Mouse (Mus musculus): Measurements from ENCODE around the gene Serf2.
A peak's percentile ranks its signal among the peaks of the same experiment; 100 is the strongest.
"Not testable (repeated sequence)": the region's sequence is repeated elsewhere in the genome, so short reads cannot be mapped to it uniquely, and the experiment has no call there.

Gene Serf2

DNA sequence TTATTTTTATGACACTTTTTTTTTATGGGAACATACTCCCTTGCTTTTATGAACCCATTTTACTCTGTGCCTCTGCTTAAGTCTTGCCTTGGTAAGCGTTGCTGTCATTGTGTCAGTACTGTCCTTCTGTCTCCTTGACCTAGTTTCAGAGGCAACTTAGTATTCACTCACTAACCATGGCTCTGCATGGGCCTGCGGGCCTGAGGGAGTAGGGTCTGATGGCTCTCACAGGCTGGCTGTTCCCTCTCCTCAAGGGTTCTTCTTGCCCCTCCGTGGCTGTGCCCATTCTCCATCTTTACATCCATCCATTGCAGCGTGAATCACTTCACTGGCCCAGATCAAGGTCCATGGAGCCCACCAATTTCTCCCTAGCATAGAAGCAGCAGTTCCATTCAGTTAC is 2.5 kb upstream of the Serf2 start:
- DNase-seq (ENCODE audit: extremely low read depth, insufficient read length, low spot score) = no peak

DNA sequence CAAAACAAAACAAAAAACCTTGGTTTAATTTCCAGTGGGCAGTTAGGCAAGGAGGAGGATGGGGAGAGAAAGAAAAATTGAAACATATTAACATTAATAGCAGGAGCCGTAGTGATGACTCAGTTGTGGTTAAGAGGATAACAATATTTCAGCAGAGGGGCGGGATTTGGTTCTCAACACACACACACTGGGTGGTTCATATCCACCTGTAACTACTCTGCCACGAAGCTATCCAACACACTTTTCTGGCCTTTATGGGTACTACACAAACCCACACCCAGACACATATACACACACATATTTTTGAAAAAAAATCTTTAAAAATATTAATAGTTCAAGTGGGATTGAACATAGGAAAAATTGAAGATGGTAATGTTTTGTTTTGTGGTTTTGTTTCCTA is 2.0 kb upstream of the Serf2 start:
- no peak for DNase-seq (ENCODE audit: extremely low read depth, insufficient read length, low spot score)

GRCm38 (mm10) chr2:121448136-121448535 is 859 bp upstream of the Serf2 start:
- peak; percentile 37 for DNase-seq (ENCODE audit: extremely low read depth, insufficient read length, low spot score)

- DNase-seq (ENCODE audit: extremely low read depth, insufficient read length, low spot score) = no peak
Measured at GRCm38 (mm10) chr2:121449545-121450011, 583 bp downstream of the Serf2 start.

DNA sequence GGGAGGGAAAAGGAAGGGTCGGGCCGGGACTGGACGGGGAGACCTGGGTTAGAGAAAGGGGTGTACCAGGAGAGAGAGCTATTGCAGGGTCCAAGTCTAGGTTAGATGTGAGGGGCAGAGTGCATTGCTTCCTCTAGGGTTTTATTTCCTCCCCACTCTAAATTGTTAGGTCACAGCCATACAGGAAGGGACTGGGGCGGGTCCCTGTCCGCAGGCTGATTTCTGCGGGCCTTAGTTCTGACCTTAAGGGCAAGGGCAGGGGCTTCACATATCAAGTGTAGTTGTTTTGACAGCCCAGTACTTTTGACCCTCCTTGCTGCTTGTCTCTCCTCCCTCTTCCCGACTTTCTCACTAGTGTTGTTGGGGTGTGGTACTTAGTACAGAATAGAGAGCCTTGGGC is 1.1 kb downstream of the Serf2 start:
- DNase-seq (ENCODE audit: extremely low read depth, insufficient read length, low spot score) = peak; percentile 30

DNA sequence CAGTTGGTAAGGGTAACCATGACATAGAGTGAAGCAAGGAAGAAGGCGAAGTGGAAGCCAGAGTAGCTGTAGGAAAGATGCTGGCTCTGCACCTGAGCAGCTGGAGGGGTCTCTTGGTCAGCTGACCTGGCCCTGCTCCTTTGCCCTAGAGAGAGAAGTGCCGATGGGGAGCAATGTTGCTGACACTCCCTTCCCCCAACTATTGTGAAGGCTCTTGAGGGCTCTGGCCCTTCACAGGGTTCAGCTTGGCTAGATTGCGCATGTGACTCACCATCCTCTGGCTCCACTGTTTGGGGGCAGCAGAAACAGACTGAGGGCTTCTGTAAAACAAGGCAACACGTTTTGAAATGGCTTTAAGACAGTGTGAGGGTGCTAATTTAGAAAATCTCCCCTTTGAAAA is 3.4 kb downstream of the Serf2 start:
- DNase-seq (ENCODE audit: extremely low read depth, insufficient read length, low spot score) = no peak

DNA sequence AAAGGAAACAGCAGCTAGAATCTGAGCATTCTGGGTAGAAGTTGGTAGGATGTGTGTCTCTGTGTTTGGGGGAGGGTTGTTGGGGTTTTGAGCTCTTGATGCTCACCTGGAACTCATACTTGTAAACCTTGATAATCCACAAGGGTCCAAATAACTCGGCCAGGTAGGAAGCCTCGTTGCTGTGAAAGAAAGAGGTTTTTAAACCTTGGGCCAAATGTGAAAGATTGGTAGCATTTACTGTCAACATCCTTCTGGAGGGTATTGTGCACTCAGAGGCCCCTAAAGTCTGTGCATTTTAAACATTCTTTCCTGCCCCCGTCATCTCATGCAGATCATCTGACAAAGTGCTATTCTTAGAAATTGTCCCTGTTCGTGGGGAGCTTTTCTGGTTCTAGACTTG is 4.0 kb downstream of the Serf2 start, which contains the start of gene Hypk:
TSS of gene Hypk (plus strand) at position 301 of the 400 bp plus-strand sequence.
- DNase-seq (ENCODE audit: extremely low read depth, insufficient read length, low spot score) = no peak

DNA sequence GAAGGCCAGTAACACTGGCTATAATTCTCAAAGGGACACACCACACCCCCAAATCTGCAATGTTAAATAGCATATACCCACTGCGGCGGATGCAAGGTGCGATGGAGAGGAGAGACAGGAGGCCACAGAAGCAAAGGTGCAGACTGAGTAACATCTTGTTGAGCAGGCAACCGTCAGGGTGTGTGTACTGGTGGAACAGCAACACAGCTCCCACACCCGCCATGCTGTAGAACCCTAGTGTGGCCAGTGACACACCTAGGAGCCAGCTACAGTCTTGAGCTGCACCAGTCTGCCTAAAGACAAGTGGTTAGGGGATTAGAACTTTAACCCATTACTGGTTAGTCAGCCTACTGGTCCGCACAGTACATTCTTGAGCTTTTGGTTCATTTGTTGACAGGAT is 4.9 kb downstream of the Serf2 start:
- no peak for DNase-seq (ENCODE audit: extremely low read depth, insufficient read length, low spot score)

GRCm38 (mm10) chr2:121455534-121455933 is 6.5 kb downstream of the Serf2 start:
- DNase-seq (ENCODE audit: extremely low read depth, insufficient read length, low spot score) = no peak

GRCm38 (mm10) chr2:121456692-121457642 is 8.0 kb downstream of the Serf2 start, which contains the start of gene Serinc4:
Serinc4 (minus strand) TSS chr2:121456781.
- DNase-seq (ENCODE audit: extremely low read depth, insufficient read length, low spot score) = peak; percentile 84

- DNase-seq (ENCODE audit: extremely low read depth, insufficient read length, low spot score) = no peak
Measured at GRCm38 (mm10) chr2:121460071-121460470, 11.1 kb downstream of the Serf2 start.

- not testable (repeated sequence) for DNase-seq (ENCODE audit: extremely low read depth, insufficient read length, low spot score)
Measured at GRCm38 (mm10) chr2:121468982-121469381, 20.0 kb downstream of the Serf2 start.

DNA sequence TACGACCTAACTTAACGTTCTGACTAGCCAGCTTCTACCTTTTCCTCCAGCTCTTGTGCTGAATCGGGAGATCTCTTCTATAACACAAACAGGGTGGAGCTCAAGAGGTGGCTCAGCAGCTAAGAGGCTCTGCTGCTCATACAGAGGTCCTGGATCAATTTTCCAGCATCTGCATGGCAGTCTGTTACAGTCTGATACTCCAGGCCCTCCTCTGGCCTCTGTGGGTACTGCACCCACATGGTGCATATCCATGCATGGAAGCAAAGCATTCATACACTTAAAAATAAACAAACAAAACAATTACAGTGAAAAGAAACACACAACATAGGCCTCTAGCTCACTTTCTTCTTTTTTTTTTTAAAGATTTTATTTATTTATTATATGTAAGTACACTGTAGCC is 23.8 kb downstream of the Serf2 start:
- not testable (repeated sequence) for DNase-seq (ENCODE audit: extremely low read depth, insufficient read length, low spot score)

GRCm38 (mm10) chr2:121473301-121474179 is 24.5 kb downstream of the Serf2 start, which contains the start of gene Mfap1b:
Mfap1b (minus strand) TSS chr2:121474067.
- DNase-seq (ENCODE audit: extremely low read depth, insufficient read length, low spot score) = peak; percentile 74

DNA sequence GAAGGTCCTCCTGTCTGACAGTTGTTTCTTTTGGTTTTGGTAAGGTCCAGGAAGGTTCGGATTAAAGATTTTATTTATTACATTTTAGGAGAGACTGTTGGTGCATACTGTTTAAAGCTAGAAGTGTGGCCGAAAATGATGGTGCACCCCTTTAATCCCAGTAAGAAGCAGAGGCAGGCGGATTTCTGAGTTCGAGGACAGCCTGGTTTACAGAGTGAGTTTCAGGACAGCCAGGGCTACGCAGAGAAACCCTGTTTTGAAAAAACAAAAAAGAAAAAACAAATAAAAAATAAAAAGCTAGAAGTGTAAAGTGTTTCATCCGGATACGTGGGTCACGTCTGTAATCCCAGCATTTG is 25.2 kb downstream of the Serf2 start:
- DNase-seq (ENCODE audit: extremely low read depth, insufficient read length, low spot score) = no peak

- DNase-seq (ENCODE audit: extremely low read depth, insufficient read length, low spot score) = not testable (repeated sequence)
Measured at GRCm38 (mm10) chr2:121475306-121475705, 26.3 kb downstream of the Serf2 start.

DNA sequence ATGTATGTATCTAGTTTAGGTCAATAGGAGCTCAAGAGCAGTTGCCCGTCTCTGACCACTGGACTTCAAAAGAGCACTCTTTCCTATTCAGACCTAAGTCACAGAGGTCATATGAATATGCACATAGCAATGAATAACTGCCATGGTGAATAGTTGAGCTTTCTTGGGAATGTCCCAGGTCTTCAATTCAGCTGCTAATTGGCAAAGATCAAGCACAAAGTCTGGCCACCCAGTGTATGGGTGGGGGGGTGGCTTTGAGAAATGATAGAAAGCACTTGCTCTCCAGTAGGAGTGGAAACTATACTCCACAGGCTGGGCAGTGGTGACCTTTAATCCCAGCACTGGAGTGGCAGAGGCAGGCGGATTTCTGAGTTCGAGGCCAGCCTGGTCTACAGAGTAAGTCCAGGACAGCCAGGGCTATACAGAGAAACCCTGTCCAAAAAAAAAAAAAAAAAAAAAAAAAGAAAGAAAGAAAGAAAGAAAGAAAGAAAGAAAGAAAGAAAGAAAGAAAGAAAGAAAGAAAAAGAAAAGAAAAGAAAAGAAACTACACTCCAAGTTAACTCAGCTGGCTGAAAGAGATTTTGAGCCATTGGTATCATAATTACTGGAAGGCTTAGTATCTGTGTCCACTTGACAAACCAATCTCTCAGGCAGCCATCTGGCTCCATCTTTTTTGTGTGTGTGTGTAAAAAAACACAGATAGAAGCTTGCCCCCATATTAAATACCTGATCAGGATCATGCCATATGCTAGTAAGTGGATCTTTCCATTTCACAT is 28.7 kb downstream of the Serf2 start:
- DNase-seq (ENCODE audit: extremely low read depth, insufficient read length, low spot score) = no peak

GRCm38 (mm10) chr2:121480498-121480897 is 31.5 kb downstream of the Serf2 start:
- DNase-seq (ENCODE audit: extremely low read depth, insufficient read length, low spot score) = peak; percentile 41

GRCm38 (mm10) chr2:121480916-121481315 is 31.9 kb downstream of the Serf2 start:
- not testable (repeated sequence) for DNase-seq (ENCODE audit: extremely low read depth, insufficient read length, low spot score)

- DNase-seq (ENCODE audit: extremely low read depth, insufficient read length, low spot score) = no peak
Measured at GRCm38 (mm10) chr2:121483576-121483975, 34.6 kb downstream of the Serf2 start.

Measured in 3134 (cell line).